Mouse (Mus musculus): ENCODE measurements at regions not wholly inside any gene's neighbourhood (a gene's known extent, or its start where the extent isn't known, plus 50 kb on each side); places are given as distances from the start of the nearest gene placed in this dataset.

DNA sequence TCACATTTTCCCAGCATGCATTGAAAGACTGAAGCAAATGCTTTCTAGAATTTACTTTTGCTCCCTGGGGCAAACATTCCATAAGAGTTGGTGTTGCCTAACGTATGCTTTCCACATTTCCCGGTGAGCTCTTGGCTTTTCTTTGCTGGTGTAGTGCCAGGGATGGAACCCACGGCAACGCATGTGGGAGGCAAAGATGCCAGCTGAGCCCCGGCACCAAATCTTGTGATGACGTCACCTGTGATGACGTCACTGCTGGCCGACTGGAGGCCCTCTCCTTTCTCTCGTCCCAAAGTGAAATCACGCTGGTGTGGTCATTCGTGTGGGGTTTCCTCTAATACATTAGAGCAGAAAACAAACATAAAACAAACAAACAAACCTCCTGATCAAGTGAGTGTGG lies 97.6 kb upstream of the Mvb12b start:
- DNase-seq (ENCODE audit: low spot score in 2 of 2) = no peak

DNA sequence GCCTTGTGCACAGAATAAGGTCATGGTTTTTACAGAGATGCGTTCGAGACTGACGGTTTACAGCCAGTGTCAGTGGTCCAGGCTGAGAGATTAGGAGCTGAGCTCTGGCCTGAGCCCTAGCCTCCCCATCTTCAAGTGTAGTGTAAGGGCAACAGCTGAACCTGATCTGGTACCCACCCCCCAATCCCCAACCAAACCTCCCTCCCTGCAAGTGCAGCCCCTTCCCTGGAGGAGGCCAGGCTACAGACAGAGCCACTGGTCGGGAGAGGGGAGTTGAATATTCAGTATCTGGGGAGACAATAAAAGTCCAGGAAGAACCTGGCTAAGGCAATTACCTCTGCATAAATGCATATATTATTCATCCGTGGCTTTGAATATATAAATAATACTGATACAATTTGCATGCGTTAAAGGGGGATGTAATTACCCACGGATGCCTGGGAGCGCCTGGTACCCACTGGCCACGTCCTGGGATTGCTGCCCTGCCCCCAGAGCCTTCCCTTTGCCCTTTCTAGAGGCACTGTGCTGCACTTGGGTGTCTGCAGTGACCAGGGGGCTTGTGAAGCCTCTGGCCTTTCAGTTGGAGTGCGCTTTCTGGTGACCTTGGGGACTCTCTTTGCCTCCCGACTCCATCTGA lies 95.5 kb upstream of the Mvb12b start:
- DNase-seq (ENCODE audit: low spot score in 2 of 2) = peak in 1 of 2 experiments; percentile 1

DNA sequence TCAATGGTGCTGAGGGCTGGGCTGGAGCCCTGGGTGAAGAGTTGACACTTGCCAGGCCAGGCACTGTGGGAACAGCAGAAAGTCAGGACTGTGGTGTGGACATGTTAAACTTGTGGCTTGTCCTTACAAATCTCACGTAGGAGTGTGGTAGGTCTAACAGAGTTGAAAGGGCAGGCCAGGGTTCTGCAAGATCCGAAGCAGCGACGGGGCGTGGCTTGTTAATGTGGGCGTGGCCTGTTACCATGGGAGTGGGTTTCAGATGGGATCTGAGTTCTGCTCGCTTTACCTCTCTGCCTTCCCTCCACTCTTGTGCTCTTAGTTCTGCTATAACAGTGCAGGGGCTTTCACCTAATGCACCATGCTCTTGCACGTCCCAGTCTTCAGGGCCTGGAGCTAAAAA lies 94.2 kb upstream of the Mvb12b start:
- DNase-seq (ENCODE audit: low spot score in 2 of 2) = no peak

DNA sequence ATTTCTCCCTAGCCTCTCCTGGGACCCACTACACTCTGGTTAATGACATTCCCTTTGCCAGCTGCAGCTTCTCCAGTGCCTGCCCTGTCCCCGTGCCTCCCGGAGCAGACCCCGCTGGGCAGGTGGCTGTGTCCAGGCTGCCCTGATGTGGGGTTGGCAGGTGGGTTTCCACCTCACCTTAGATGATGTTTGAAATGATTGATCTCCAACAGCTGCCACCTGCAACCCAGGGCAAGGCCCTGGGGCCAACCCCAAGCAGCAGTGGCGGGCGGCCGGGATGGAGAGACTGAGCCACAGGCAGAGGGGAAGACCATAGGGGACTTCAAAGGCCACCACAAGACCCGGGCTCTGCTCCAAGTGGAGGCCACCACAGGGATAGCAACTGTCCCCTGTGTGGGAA lies 93.6 kb upstream of the Mvb12b start:
- peak in 1 of 2 experiments; percentile 2 for DNase-seq (ENCODE audit: low spot score in 2 of 2)

DNA sequence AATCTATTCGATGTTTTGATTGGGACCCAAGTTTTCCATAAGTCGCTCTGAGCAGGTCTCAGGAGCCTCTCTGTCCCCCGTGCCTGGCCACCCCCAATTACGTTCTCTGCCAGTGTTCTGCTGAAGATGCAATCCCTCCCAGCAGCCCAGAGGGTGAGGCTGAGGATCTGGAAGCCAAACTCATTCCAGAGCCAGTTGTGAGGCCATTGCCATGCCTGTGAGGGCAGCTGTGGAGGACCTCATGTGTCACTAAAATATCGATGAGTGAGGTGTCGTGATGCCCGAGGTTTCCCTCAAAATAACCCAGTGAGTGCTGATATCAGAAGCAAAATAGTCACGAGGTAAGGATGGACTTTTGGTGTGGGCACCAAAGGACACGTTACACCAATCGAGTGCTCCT lies 93.1 kb upstream of the Mvb12b start:
- peak in 1 of 2 experiments; percentile 2 for DNase-seq (ENCODE audit: low spot score in 2 of 2)

DNA sequence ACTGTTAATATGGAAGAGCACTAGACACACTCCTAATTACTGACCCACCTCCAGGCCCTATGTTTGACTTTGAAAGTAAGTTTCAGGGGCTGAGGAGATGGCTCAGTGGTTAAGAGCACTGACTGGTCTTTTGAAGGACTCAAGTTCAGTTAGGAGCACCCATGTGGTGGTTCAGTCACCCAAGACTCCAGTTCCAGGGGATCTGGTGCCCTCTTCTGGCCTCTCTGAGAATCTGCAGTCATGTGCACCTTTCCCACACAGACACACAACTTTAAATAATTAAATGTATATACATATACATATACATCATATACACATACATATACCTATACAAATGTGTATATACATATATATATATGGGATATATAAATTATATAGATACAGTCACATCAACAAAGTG lies 91.5 kb upstream of the Mvb12b start:
- no peak for DNase-seq (ENCODE audit: low spot score in 2 of 2)

DNA sequence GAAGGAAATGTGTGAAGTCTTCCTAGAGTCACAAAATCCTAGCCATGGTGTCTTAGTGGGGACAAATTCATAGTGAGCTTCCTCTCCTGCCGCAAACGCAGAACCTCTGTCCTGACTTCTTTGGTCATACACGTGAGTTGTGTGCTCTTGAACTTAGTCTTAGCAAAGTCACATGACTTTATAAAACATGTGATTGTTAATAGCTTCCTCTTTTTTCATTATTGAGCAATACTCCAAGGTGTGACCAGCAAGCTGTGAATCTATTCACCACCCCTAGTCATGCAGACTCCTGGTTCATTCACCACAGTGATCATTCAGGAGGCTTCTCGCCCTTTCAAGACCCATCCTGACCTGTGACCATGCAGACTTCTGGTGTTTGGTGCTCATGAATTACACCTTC lies 90.8 kb upstream of the Mvb12b start:
- no peak for DNase-seq (ENCODE audit: low spot score in 2 of 2)

DNA sequence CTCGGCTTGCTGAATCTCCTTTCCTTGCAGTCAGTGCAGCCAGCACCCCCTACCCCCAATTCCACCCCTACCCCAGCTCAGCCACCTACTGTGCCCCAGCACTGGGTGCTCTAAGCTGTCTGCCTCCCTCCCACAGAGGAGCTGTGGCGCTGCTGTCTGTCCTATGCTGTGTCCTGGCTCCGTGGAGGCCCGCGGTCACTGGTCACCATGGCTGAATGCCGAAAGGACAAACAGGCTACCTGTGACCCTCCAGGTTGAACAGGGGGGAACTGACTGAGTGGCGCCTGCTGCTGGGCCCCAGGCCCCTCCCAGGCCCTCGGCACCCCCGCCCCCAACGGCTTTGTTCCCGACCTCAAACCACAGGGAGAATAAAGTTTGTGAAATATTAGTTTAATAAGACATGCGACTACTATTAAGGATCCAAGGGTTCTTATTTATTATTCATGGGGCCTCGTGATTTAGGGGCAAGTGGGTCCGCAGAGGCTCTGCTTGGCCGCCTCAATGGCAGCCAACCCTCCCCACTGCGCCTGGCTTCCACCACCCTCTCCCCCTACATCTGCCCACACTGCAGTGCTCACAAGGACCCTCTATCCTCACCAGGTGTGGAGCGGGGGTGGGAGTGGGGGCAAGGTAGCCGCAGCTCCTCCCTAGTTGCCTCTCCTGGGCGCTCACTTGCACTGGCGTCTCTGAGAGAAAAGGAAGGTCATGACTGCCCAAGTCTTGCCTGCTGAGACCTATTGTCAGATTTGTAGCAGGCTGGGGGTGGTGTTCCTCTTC lies 90.0 kb upstream of the Mvb12b start:
- peak in 1 of 2 experiments; percentile 2 for DNase-seq (ENCODE audit: low spot score in 2 of 2)

DNA sequence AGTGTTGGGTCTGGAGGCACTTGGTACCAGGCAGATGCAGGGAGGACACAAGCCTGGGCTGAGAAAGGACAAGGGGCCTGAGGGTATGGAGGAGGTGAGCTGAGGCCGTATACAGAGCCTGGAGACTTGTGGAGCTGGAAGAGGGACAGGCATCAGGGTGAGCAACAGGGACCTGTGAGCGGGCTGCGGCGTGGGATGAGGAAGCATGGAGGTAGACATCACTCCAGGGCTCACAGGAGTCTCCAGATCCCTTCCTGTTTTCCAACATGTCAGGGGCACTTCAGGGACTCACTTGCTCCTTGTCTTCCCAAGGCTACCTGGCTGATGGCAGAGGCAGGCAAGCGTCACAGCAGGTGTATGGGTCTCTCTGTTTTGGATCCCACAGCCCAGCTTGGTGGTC lies 89.4 kb upstream of the Mvb12b start:
- DNase-seq (ENCODE audit: low spot score in 2 of 2) = peak in 1 of 2 experiments; percentile 1

DNA sequence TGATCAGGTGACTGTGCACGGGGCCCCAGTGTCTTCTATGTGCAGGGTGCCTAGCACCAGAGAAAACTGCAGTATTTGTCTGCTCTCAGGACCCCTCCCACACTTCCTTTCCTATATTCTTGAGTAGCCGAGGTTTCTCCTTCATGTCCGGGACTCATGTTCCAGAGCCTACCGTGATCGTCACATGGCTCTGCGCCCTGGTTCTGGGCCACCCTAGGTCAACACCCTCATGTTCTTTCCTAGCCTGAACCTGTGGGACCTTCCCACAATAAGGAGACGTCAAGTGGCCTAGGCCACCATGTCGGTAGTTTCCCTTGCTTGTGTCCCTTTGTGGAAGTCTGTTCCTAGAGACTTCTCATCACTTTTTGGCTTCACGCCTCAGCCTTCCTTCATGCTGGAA lies 88.4 kb upstream of the Mvb12b start:
- DNase-seq (ENCODE audit: low spot score in 2 of 2) = no peak

DNA sequence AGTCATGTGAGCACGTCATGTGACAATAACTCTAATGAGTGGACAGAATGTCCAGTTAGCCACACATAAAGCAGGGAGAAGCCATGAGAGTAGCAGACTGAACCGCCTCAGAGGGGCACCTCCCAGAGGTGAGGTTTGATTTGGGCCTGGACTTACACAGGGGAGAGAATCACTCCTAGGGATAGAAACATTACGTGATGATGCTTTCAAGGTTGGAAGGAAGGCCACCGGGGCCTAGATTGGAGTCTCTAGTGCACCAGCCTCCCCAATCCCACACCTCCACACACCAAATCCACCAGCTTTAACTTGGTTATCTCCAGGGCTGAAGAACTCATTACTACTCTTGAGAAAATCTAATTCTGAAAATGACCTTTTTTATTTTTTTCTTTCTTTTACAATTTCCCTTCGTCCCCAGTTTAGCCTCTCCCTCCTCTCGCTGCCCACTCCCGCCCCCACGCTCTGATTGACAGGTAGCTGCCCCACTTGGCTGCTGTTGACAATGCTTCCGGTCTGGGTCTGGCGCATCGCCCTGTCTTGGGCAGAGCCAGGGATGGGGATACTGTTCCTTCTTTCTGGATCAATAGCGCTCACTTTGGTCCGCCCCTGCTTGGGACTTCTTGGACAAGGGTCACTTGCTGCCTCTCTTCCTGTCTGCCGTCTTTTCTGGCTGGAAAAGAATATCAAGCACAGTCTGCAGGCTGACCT lies 87.8 kb upstream of the Mvb12b start:
- peak in 1 of 2 experiments; percentile 3 for DNase-seq (ENCODE audit: low spot score in 2 of 2)

DNA sequence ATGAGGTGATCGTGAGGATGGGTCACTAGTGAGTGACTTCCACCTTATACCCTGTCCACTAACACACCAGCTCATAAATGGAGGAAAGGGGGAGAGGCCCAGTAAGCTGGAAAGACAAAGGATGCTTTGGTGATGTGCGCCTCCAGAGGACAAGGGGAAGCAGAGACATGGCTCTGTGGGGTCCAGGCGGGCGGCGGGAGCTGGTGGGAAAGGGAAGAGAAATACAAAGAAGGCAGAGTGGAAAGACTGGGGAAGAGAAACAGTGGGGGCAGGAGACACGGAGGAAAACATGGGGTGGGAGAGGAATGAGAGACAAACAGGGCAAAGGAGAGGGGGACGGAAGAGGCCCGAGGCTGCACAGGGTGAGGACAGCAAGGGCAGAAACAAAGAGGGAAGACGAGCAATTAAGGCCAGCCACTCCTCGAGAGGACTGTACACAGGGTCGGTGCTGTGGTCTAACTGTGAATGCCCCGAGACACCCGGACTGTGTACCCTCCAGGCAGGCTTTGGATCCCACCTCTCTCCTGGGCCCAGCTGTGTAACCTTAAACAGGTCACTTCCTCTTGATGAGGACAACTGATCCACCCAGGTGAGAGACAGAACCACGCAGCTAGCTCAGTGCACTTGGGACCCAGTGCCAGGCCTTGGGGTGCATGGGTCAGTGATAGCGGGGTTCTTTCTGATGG lies 87.1 kb upstream of the Mvb12b start:
- no peak for DNase-seq (ENCODE audit: low spot score in 2 of 2)

DNA sequence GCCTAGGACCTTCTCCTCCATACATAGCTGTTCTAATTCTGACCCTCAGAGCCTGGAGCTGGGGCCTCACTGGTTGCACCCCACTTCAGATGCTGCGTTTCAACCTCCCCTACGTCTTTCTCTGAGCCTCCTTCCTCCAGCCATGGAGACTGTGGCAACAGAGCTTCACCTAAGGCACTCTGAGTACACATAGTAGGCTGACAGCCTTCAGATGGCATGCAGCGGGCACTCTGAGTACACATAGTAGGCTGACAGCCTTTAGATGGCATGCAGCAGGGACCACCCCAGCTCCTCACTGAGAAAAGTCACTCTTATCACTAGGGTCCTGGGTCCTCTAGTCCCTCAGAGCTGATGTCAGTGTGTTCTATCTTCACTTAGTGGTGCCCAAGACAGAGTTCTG lies 86.3 kb upstream of the Mvb12b start:
- no peak for DNase-seq (ENCODE audit: low spot score in 2 of 2)

DNA sequence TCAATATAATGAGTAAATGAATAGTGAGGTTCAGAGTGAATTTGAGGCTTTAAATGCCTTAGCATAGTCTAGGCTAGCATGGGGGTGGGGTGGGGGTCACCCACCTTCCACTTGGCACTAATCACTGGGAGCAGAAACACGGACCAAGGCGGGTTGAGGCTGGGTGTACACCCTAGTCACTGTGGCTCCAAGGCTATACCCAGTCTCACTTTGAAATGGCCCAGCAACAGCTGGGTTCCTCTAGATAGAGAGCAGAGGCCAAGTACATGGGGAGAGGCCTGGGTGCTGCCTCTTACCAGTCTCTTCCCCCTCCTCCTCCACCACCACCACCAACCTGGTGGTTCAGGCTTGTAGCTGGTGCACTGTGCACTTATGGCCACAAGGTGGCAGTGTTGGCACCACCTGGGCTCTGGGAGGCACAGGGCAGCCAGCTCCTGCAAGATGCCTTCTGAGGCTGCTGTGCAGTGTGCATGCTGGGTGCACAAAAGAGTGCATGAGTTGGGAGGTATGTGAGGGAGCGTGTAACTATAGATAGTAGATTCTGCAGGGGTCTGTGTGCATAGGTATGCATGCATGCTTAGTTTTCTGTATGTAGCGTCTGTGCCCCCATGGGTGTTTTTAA lies 85.6 kb upstream of the Mvb12b start:
- peak; percentile 61 to 63 for DNase-seq (ENCODE audit: low spot score in 2 of 2)

DNA sequence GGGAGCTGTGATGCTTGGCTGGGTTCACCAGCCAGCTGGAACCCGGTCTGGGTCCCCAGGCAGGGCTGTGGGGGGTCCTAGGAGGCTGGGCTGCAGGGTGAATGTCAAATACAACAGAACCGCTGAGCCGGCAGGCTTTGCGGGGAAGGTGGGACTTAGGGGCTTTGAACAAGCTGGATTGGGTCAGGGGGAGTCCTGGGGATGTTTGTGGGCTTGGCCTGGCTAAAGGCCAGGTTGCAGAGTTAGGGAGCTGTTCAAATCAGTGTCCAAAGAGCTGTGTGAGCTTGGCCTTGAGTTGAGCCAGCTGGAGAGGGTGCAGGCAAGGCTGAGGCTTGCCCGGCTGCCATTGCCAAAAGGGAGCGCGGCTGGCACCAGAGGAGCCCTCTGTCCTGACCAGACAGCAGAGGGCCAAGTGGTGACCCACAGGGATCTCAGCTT lies 79.3 kb upstream of the Mvb12b start:
- no peak for DNase-seq (ENCODE audit: low spot score in 2 of 2)

DNA sequence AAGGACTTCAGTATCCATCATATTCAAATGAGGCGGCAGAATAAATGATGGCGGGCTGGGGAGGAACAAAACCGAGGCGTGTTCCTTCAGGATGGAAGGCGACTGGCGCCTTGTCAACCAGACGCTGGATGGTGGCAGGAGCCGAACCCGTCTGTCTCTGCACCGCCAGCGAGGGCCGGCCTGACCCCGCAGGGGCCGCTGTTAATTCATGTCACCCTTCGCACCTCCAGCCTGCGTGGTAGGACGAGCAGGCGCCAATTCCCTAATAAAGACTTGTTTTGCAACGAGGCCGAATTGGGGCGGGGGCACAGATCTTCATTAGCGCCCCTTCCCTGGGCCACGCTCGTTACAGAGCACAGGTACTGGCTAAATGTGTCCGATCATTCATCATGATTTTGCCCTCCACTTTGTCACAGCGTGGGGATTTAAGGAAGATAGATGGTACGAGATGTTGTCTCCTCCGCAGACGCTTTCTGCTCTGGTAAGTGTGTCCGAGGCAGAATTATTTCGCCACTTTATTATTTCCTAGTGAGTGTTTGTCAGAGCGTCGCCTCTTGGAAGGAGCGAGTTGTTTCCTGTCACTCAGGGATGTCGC lies 78.7 kb upstream of the Mvb12b start:
- DNase-seq (ENCODE audit: low spot score in 2 of 2) = no peak

DNA sequence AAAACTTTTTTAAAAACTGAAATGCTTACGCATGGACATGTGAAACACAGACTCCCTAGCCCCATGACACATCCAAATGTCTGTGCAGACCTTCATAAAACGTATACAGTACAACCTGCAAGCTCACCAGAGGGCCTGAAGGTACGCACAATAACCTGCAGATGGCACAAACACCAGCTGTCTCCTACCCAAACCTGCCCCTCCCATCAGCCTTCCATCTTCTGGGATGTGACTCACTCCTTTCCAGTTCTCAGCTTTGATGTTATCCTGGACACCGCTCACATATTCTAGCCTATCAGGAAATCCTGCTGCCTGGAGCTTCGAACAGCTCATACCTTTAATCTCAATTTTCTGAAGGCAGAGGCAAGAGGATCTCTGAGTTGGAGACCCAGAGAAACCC lies 76.3 kb upstream of the Mvb12b start:
- DNase-seq (ENCODE audit: low spot score in 2 of 2) = no peak

DNA sequence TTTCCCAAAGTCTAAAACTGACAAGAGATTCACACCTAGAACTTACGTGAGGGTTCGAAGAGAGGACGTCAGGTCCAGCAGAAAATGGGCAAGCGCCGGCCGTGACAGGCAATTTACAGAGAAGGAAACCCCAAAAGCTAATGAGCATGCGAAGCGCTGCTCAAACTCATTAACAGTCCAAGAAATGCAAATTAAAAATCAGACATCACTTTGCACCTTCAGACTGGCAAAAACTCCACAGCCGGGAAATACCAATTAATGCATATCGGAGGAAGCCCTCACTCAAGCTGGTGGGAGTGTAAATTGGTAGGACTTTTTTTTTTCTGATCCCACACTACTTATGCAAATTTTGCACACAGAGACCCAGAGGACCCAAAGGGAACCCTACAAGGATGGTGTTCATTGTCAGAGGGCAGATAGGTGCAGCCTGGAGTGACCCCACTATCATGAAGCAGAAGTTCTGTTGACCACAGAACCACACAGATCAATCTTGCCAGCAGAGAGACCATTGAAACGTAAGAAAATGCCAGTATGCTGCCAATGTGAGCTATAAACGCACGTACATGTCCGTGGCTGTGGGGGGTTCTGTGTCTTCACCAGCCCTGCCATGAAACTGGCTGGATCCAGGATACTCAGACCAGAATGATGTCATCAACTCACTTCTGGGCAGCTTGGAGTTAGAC lies 74.8 kb upstream of the Mvb12b start:
- DNase-seq (ENCODE audit: low spot score in 2 of 2) = no peak

DNA sequence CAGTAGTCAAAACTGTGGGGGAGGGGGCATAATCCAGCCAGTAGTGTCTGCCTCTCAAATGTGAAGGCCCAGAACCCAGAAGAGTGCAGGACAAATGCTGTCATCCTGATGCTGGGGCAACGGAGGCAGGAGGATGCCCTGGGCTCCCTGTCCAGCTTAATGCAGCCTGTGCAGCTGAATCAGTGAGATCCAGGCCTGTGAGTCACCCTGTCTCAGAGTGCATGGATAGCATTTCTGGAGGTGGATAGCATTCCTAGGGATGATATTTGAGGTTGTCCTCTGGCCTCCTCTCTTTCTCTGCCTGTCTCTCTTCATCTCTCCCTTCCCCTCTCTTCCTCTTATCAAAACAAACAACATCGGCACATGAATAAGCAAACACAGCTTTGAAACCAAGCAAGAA lies 73.8 kb upstream of the Mvb12b start:
- DNase-seq (ENCODE audit: low spot score in 2 of 2) = no peak

DNA sequence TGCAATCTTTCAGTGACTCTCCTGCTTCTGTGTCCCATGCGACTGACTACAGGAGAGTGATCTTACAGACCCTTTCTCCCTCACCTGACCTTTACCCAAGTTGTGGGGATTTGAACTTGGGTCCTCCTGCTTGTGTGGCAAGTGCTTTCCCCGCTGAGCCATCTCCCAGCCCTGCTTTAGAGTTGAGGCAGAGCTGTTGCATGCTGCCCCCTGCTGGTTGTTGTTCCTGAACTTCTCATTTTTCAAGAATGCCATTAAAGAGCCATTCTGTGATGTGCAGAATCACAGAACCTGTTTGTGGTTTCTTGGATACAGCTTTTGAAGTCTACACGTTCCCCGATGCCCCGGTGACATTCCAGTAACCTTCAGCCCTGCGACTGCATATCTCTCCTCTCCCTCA lies 70.0 kb upstream of the Mvb12b start:
- DNase-seq (ENCODE audit: low spot score in 2 of 2) = no peak
